18 mouse cellular contexts compared by ENCODE assay signal in the genomic region with DNA sequence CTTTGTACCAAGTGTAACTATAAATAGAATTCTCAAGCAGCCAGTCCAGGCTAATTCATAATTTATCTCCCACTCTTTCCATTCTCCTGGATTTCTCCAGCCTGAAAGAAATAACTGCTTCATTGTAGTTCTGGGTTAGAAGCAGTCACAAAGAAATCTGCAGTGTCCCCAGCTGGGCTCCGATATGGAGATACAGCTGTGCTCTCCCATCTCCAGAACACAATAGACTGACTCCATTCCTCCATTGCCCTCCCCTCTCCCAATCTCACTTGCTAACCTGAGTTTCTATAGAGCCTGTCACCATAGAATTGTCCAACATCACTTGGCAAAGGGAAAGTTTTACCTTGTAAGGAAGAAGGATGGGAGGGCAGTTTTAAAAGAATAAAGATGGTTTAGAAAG.
"Had no signal": no experiment of that assay in that cellular context is flagged by ENCODE, and none has a peak within 500 bp of the region (broad histone marks: within the 10 kb centered on the region; RNA-seq: fewer than 3 reads in every experiment).

No protein-coding gene starts in this region.

- DNase-seq: kidney, adult 2 months; kidney, postnatal 25 days; layer of hippocampus, adult 9-11 months; liver; lung, adult 18-20 months; lung, postnatal 10 days; lung, postnatal 36 days; thymus, adult 18-20 months; thymus, postnatal 36 days had no signal

- H3K4me1 ChIP-seq: limb, embryonic 10.5 days; limb, embryonic 13.5 days; liver, embryonic 12.5 days; liver, embryonic 15.5 days; lung, embryonic 15.5 days; midbrain, embryonic 12.5 days had no signal

- H3K4me3 ChIP-seq: layer of hippocampus, adult 2 months; limb, embryonic 10.5 days; limb, embryonic 13.5 days; liver, embryonic 12.5 days; liver, embryonic 15.5 days; lung, embryonic 15.5 days; megakaryocyte, embryonic 14.5 days; midbrain, embryonic 12.5 days had no signal

- ATAC-seq: liver, embryonic 12.5 days had no signal

- H3K27ac ChIP-seq: kidney, postnatal 0 days; layer of hippocampus, adult 2 months; limb, embryonic 10.5 days; limb, embryonic 13.5 days; liver, embryonic 12.5 days; liver, embryonic 15.5 days; lung, embryonic 15.5 days; midbrain, embryonic 12.5 days had no signal

- H3K9ac ChIP-seq: limb, embryonic 13.5 days; liver, embryonic 12.5 days; liver, embryonic 15.5 days; lung, embryonic 15.5 days; midbrain, embryonic 12.5 days had no signal

- H3K36me3 ChIP-seq: limb, embryonic 10.5 days; limb, embryonic 13.5 days; liver, embryonic 12.5 days; liver, embryonic 15.5 days; lung, embryonic 15.5 days; midbrain, embryonic 12.5 days had no signal

- H3K27me3 ChIP-seq: limb, embryonic 13.5 days; liver, embryonic 12.5 days; liver, embryonic 15.5 days; lung, embryonic 15.5 days; megakaryocyte, embryonic 14.5 days; midbrain, embryonic 12.5 days had no signal

- H3K4me2 ChIP-seq: limb, embryonic 13.5 days; liver, embryonic 12.5 days; liver, embryonic 15.5 days; lung, embryonic 15.5 days; midbrain, embryonic 12.5 days had no signal

- H3K9me3 ChIP-seq: limb, embryonic 10.5 days; limb, embryonic 13.5 days; liver, embryonic 12.5 days; liver, embryonic 15.5 days; lung, embryonic 15.5 days; megakaryocyte, embryonic 14.5 days; midbrain, embryonic 12.5 days had no signal
